Mouse (Mus musculus) heart, postnatal 4 days (tissue): ENCODE measurements at regions not wholly inside any gene's neighbourhood (a gene's known extent, or its start where the extent isn't known, plus 50 kb on each side); places are given as distances from the start of the nearest gene placed in this dataset.

Experiments
- DNase-seq: peaks from one replicate; pipeline ENCODE4 v3.0.0; 2021

GRCm38 (mm10) chr3:48911758-48912157 lies 845.4 kb downstream of the Pcdh18 start:
- DNase-seq: no peak

GRCm38 (mm10) chr3:48890403-48890802 lies 866.7 kb downstream of the Pcdh18 start:
- DNase-seq: no peak

DNA sequence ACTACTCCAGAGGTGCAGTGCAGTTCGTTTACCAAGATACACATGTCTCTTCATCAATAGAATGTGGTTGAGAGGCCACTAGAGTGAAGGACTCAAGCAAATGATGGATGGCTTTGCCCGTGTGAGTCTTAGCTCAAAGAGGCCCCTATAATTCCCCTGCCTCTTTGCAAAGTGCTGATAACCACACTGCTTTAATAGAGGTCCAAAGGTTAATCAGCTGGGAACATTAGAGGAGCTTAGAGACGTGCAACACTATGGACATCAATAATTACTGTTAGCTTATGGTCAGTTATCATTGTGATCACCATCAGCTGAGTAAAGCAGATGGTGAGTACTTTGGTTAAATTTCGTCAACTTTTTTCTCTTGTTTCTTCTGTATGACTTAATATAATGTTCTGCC lies 869.2 kb downstream of the Pcdh18 start:
- no peak for DNase-seq

- no peak for DNase-seq
Observed at GRCm38 (mm10) chr3:48869527-48869926, 887.6 kb downstream of the Pcdh18 start.

- DNase-seq: peak; percentile 72
Observed at GRCm38 (mm10) chr3:48846049-48846653, 911.0 kb downstream of the Pcdh18 start.

DNA sequence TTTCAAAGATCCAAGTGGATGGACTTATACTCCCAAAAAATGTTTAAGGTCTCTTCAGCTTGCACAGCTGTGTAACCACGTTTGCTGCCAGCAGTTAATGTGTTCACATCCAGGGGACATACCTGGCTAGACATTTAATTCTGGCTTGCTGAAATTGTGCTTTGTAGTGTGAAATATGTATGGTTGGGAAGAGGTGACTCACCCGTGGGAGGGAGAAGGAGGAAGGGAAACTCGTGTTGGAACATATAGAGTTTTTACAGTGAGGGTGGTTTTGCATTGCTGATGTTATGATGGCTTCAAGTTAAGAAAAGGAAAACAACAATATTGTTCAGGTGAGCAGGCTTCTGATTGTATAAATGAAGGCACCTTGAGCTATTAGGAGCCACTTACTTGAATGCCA lies 916.4 kb downstream of the Pcdh18 start:
- DNase-seq: no peak

DNA sequence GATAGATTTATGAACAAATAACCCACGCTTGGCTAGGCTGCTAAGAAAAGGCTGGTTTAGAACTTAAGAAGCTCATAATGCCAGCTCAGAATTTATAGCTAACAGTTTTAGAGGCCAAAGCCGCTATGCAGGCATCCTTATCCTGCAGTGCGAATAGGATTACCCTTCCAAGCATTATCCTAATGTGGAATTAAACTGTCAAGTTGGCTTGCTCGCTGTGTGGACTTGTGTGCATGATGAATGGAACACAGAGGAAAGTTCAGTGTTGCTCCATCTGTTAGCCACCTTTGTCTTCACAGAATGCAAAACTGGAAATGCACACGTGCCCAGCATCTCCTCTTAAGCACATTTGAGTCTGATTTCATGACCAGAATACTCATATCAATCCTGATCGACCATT lies 933.8 kb downstream of the Pcdh18 start:
- DNase-seq: no peak

- DNase-seq: no peak
Observed at GRCm38 (mm10) chr3:48804398-48804797, 952.7 kb downstream of the Pcdh18 start.

DNA sequence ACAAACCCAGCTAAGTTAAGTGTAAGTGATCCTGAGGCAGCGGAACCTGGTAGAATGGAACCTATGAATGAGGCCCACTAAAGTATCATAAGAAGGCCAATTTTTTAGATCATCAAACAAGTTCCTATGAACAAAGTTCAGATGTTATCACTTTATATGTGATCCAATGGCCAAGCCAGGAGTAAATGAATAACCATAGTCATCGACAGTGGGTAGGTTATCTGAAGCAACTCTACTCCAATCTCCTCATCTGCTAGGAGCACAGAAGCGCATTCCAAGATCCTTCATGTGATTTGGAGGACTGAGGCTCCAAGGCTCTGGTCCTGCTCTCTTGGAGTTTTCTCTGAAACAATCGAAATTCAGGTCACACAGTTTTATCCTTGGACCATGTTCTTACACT lies 985.4 kb downstream of the Pcdh18 start:
- no peak for DNase-seq
